Mouse (Mus musculus): ENCODE measurements at regions not wholly inside any gene's neighbourhood (a gene's known extent, or its start where the extent isn't known, plus 50 kb on each side); places are given as distances from the start of the nearest gene placed in this dataset.

DNA sequence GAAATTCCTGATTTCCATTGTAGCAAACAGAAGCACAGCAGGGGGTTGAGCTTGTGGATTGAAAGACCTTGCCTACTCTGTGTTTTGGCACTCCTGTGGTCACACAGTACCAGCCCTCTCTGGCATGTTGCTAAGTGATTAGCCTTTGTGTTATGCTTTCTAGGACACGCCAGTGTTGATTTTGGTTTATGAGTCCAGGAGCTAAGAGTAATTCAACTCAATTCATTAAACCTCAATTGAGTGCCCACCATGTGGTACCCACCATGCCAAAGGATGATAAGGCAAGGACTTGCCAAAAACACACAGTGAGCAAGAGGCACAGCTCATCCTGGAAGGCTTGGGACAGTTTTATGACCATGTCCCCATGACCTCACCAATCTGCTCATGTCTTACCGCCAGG, 221.1 kb upstream of the Sox14 start:
- H3K9me3 ChIP-seq (replicated peaks), result no peaks in the 10 kb centered on the region
- H3K9ac ChIP-seq, result no peak overlapping the region
- no peak overlapping the region for H3K4me2 ChIP-seq (replicated peaks)
- no peak for ATAC-seq (ENCODE audit: low FRiP score)
- 41% methylated on average over 2 of the region's 2 CpGs for WGBS
- H3K27ac ChIP-seq, result no peak overlapping the region
- H3K36me3 ChIP-seq, result no peaks in the 10 kb centered on the region
- H3K4me1 ChIP-seq, result peaks cover 5% of the 10 kb centered on the region; the same call in 1 of the 2 replicates
- no peak overlapping the region for H3K4me3 ChIP-seq
- H3K27me3 ChIP-seq, result no peaks in the 10 kb centered on the region

GRCm38 (mm10) chr9:100095559-100095959, 219.6 kb upstream of the Sox14 start:
- 33% methylated on average over 7 of the region's 7 CpGs for WGBS
- H3K4me1 ChIP-seq, result peaks cover 5% of the 10 kb centered on the region; the same call in 1 of the 2 replicates
- H3K27ac ChIP-seq, result no peak overlapping the region
- H3K9me3 ChIP-seq (replicated peaks), result no peaks in the 10 kb centered on the region
- H3K4me3 ChIP-seq, result no peak overlapping the region
- H3K9ac ChIP-seq, result no peak overlapping the region
- ATAC-seq (ENCODE audit: low FRiP score), result no peak
- no peak overlapping the region for H3K4me2 ChIP-seq (replicated peaks)
- no peaks in the 10 kb centered on the region for H3K27me3 ChIP-seq
- H3K36me3 ChIP-seq, result no peaks in the 10 kb centered on the region

- H3K4me2 ChIP-seq (replicated peaks), result no peak overlapping the region
- WGBS, result 72% methylated on average over 6 of the region's 6 CpGs
- no peaks in the 10 kb centered on the region for H3K27me3 ChIP-seq
- H3K27ac ChIP-seq, result no peak overlapping the region
- H3K36me3 ChIP-seq, result no peaks in the 10 kb centered on the region
- no peaks in the 10 kb centered on the region for H3K9me3 ChIP-seq (replicated peaks)
- H3K4me3 ChIP-seq, result no peak overlapping the region
- no peak for ATAC-seq (ENCODE audit: low FRiP score)
- no peak overlapping the region for H3K9ac ChIP-seq
- peaks cover 5% of the 10 kb centered on the region; the same call in 1 of the 2 replicates for H3K4me1 ChIP-seq
Measured at GRCm38 (mm10) chr9:100094956-100095558, 219.1 kb upstream of the Sox14 start.

GRCm38 (mm10) chr9:100071141-100071540, 195.2 kb upstream of the Sox14 start:
- Histone ChIP-seq H3K9ac (no peak overlapping the region), H3K4me3 (no peak overlapping the region), H3K27me3 (no peaks in the 10 kb centered on the region), H3K4me2 (replicated peaks) (no peak overlapping the region), H3K9me3 (replicated peaks) (no peaks in the 10 kb centered on the region), H3K4me1 (no peaks in the 10 kb centered on the region), H3K36me3 (no peaks in the 10 kb centered on the region), H3K27ac (no peak overlapping the region)
- no peak for ATAC-seq (ENCODE audit: low FRiP score)
- 92% methylated on average over 5 of the region's 5 CpGs for WGBS

DNA sequence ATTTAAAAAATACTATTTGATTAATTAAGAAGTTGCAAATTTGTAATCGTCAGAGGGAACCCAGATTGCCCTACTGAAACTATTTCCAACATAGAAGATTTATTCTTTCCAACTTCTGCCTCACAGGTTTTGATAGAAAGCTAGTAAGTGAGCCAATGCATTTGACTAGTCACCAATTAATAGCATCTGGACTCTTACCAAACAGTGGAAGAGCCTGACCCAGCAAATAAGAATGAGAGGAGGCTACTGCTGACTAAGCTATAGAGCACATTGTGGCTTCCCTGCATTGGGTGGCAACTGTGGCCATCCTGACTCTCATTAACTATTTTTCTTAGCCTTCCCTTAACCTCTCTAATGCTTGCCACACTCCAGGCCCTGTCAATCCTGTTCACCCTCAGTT, 182.6 kb upstream of the Sox14 start:
- Histone ChIP-seq H3K27ac (no peak overlapping the region), H3K9me3 (replicated peaks) (no peaks in the 10 kb centered on the region), H3K4me1 (no peaks in the 10 kb centered on the region), H3K4me3 (no peak overlapping the region), H3K9ac (no peak overlapping the region), H3K4me2 (replicated peaks) (no peak overlapping the region), H3K27me3 (no peaks in the 10 kb centered on the region), H3K36me3 (no peaks in the 10 kb centered on the region)
- 91% methylated on average over 1 of the region's 1 CpGs for WGBS
- no peak for ATAC-seq (ENCODE audit: low FRiP score)

- peaks cover 3% of the 10 kb centered on the region for H3K4me1 ChIP-seq
- no peak overlapping the region for H3K9ac ChIP-seq
- no peak overlapping the region for H3K4me2 ChIP-seq (replicated peaks)
- ATAC-seq (ENCODE audit: low FRiP score), result no peak
- WGBS, result 47% methylated on average over 13 of the region's 13 CpGs
- H3K4me3 ChIP-seq, result no peak overlapping the region
- no peaks in the 10 kb centered on the region for H3K27me3 ChIP-seq
- H3K9me3 ChIP-seq (replicated peaks), result no peaks in the 10 kb centered on the region
- no peaks in the 10 kb centered on the region for H3K36me3 ChIP-seq
- no peak overlapping the region for H3K27ac ChIP-seq
Measured at GRCm38 (mm10) chr9:100046213-100046807, 170.3 kb upstream of the Sox14 start.

- H3K4me3 ChIP-seq, result no peak overlapping the region
- H3K4me2 ChIP-seq (replicated peaks), result no peak overlapping the region
- H3K27me3 ChIP-seq, result no peaks in the 10 kb centered on the region
- no peak overlapping the region for H3K27ac ChIP-seq
- H3K4me1 ChIP-seq, result peaks cover 3% of the 10 kb centered on the region
- no peak for ATAC-seq (ENCODE audit: low FRiP score)
- 43% methylated on average over 5 of the region's 5 CpGs for WGBS
- H3K36me3 ChIP-seq, result no peaks in the 10 kb centered on the region
- H3K9me3 ChIP-seq (replicated peaks), result no peaks in the 10 kb centered on the region
- H3K9ac ChIP-seq, result no peak overlapping the region
Measured at GRCm38 (mm10) chr9:100045636-100046035, 169.7 kb upstream of the Sox14 start.

DNA sequence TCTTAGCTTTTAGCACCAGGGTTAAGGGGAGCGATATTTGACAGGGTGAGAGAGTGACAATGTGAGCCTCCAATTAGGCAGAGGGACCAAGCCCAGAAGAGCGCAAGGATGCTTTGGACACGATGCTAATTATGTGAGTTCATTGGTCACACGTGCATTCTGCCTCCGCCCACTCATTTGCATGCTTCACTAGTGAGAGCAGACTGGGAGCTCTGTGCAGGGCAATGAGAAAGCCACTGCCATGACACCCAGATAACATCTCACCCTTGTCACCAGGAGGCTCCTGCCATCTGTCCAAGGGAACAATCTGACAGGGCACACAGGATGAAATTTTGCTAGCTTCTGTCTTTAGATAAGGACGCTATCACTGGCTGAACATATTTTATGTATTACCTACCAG, 165.8 kb upstream of the Sox14 start:
- Histone ChIP-seq H3K9ac (no peak overlapping the region), H3K36me3 (no peaks in the 10 kb centered on the region), H3K4me1 (peaks cover 3% of the 10 kb centered on the region), H3K9me3 (replicated peaks) (no peaks in the 10 kb centered on the region), H3K27me3 (no peaks in the 10 kb centered on the region), H3K4me3 (no peak overlapping the region), H3K27ac (no peak overlapping the region), H3K4me2 (replicated peaks) (no peak overlapping the region)
- 61% methylated on average over 6 of the region's 6 CpGs for WGBS
- peak; percentile 78 for ATAC-seq (ENCODE audit: low FRiP score)

- H3K9ac ChIP-seq, result no peak overlapping the region
- no peaks in the 10 kb centered on the region for H3K36me3 ChIP-seq
- H3K4me1 ChIP-seq, result no peaks in the 10 kb centered on the region
- 64% methylated on average over 5 of the region's 5 CpGs for WGBS
- ATAC-seq (ENCODE audit: low FRiP score), result no peak
- no peaks in the 10 kb centered on the region for H3K9me3 ChIP-seq (replicated peaks)
- no peak overlapping the region for H3K4me2 ChIP-seq (replicated peaks)
- no peak overlapping the region for H3K4me3 ChIP-seq
- no peak overlapping the region for H3K27ac ChIP-seq
- no peaks in the 10 kb centered on the region for H3K27me3 ChIP-seq
Measured at GRCm38 (mm10) chr9:100023641-100024040, 147.7 kb upstream of the Sox14 start.

DNA sequence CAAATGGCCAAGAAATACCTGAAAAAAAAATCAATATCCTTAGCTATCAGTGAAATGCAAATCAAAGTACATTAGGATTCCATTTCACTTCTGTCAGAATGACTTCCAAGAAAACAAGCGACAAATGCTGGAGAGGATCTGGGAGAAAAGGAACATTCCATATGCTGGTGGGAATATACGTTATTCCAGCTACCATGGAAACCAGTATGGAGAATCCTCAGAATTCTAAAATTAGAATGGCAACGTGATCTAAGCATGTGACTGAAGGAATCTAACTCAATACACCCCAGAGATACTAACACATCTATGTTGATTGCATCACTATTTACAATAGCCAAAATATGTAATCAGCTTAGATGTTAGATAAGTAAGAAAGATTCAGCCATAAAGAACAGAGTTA, 146.1 kb upstream of the Sox14 start:
- no peaks in the 10 kb centered on the region for H3K27me3 ChIP-seq
- H3K4me3 ChIP-seq, result no peak overlapping the region
- no peaks in the 10 kb centered on the region for H3K4me1 ChIP-seq
- no peak overlapping the region for H3K9ac ChIP-seq
- H3K36me3 ChIP-seq, result no peaks in the 10 kb centered on the region
- 81% methylated on average over 3 of the region's 3 CpGs for WGBS
- H3K4me2 ChIP-seq (replicated peaks), result no peak overlapping the region
- no peak overlapping the region for H3K27ac ChIP-seq
- no peak for ATAC-seq (ENCODE audit: low FRiP score)
- H3K9me3 ChIP-seq (replicated peaks), result no peaks in the 10 kb centered on the region

GRCm38 (mm10) chr9:99995204-99995603, 119.2 kb upstream of the Sox14 start:
- Histone ChIP-seq H3K9ac (no peak overlapping the region), H3K27ac (no peak overlapping the region), H3K36me3 (no peaks in the 10 kb centered on the region), H3K4me2 (replicated peaks) (peak overlapping the region; percentile 62; the same call in 1 of the 2 replicates), H3K27me3 (peaks cover 7% of the 10 kb centered on the region; the same call in 1 of the 2 replicates), H3K4me1 (peaks cover 10% of the 10 kb centered on the region), H3K4me3 (no peak overlapping the region), H3K9me3 (replicated peaks) (no peaks in the 10 kb centered on the region)
- no peak for ATAC-seq (ENCODE audit: low FRiP score)
- 39% methylated on average over 8 of the region's 8 CpGs for WGBS

- Histone ChIP-seq H3K27me3 (peaks cover 7% of the 10 kb centered on the region; the same call in 1 of the 2 replicates), H3K27ac (peak overlapping the region; percentile 48; the same call in 1 of the 2 replicates), H3K9ac (peak overlapping the region; percentile 9; the same call in 1 of the 2 replicates), H3K9me3 (replicated peaks) (no peaks in the 10 kb centered on the region), H3K4me2 (replicated peaks) (peak overlapping the region; percentile 62), H3K4me1 (peaks cover 10% of the 10 kb centered on the region), H3K36me3 (no peaks in the 10 kb centered on the region), H3K4me3 (peak overlapping the region; percentile 25)
- peak; percentile 73; the same call in 1 of the 2 replicates for ATAC-seq (ENCODE audit: low FRiP score)
- WGBS, result under 1% methylated on average over 30 of the region's 30 CpGs
Measured at GRCm38 (mm10) chr9:99994285-99995144, 118.5 kb upstream of the Sox14 start.
